8 mouse cellular contexts compared by ENCODE assay signal in the genomic region with DNA sequence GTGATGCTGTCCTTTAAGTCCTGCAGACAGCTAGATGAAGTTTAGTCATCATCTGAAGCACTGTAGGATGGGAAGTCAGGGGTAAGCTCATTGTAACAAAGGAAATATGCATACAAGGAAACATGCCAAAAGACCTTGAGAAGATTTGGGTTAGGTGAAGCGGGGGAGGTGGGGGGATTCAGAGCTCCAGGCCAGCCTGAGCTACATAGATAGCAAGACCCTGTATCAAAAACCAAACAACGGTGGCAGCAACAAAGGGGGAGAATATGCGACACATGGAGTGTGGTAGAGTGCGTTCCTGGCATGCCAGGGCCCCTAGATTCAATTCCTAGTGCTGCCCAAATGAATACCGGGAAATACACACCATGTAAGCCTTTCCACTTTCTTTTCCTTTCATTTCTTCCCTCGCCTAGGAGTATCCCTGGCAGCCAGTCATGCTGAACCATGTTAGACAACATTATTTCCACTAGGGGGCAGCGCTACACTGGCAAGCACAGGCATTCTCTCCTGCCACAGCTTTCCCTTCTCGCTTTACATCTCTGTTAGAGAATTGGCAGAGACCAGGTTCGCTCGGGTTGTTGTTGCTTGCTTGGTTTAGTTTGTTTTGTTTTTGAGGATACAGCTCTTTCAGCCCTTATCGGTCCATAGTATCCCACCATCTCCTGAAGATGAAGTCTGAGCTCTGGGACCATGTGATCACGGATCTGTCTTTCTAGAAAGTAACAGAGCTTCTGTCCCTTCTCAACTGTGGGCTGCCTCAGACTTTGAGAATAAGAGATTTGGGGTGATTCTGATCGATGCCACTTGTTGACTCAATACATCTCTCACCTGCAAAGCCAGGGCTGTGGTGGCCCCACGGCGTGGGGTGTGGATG. TPM values are rescaled to one million over a fixed set of nuclear protein-coding genes. Genes with fewer than 3 reads are reported as not detected.
DNase-seq lines count a peak whose midpoint lies in the region; ATAC-seq and TF ChIP-seq lines count a peak whose summit lies in the region.

No protein-coding gene starts in this region.

- no peaks in the 10 kb centered on the region for H3K36me3 ChIP-seq in neural tube, embryonic 13.5 days

- DNase-seq in T-cell, adult 2 months (ENCODE audit: low spot score) = peak; percentile 47
- DNase-seq in cerebellum, adult 9-10 months = peak; percentile 74
- peak; percentile 83 for DNase-seq in forelimb bud, embryonic 11.5 days (ENCODE audit: low read depth, low spot score)
- DNase-seq in layer of hippocampus, adult 2 months (ENCODE audit: low spot score in 2 of 2) = peak; percentile 68 to 76
- peak; percentile 43 for DNase-seq in lung, adult 2 months
- DNase-seq in thymus, postnatal 4 days = peak; percentile 60

- H3K27ac ChIP-seq in layer of hippocampus, adult 2 months = no peak overlapping the region
- no peak overlapping the region for H3K27ac ChIP-seq in neural tube, embryonic 13.5 days (replicated peaks)

- no peaks in the 10 kb centered on the region for H3K4me1 ChIP-seq in lung, adult 2 months (ENCODE audit: control insufficient read depth, insufficient read depth, low read length)
- H3K4me1 ChIP-seq in neural tube, embryonic 13.5 days (replicated peaks) = no peaks in the 10 kb centered on the region; the same call in 1 of the 2 replicates

- peaks cover 8% of the 10 kb centered on the region; the same call in 1 of the 2 replicates for H3K9me3 ChIP-seq in neural tube, embryonic 13.5 days

- H3K27me3 ChIP-seq in neural tube, embryonic 13.5 days = peaks cover 10% of the 10 kb centered on the region

- ATAC-seq in hematopoietic stem cell, adult 5-6 weeks (replicated peaks in 1 of 2; ENCODE audit: insufficient read depth in 1 of 2, low FRiP score in 2 of 2, low TSS enrichment in 1 of 2, low read depth in 1 of 2, poor library complexity in 2 of 2, severe bottlenecking in 2 of 2) = peak; percentile 77 to 85
- ATAC-seq in neural tube, embryonic 13.5 days (ENCODE audit: low read depth) = peak; percentile 84

- TF ChIP-seq POLR2A in lung, adult 2 months (IDR thresholded peaks at IDR 0.05; ENCODE audit: borderline replicate concordance, extremely low read depth, low read depth, low read length) = no peak

- H3K4me3 ChIP-seq in layer of hippocampus, adult 2 months = no peak overlapping the region
- peak overlapping the region; percentile 25 for H3K4me3 ChIP-seq in lung, adult 2 months (replicated peaks; ENCODE audit: extremely low read depth, low read depth, low read length)
- H3K4me3 ChIP-seq in neural tube, embryonic 13.5 days = no peak overlapping the region

- H3K4me2 ChIP-seq in neural tube, embryonic 13.5 days = no peak overlapping the region

- no peak overlapping the region for H3K9ac ChIP-seq in neural tube, embryonic 13.5 days

- WGBS in lung, adult 2 months = 21% methylated on average over 15 of the region's 15 CpGs
- WGBS in neural tube, embryonic 13.5 days = 31% methylated on average over 15 of the region's 15 CpGs

- peak; percentile 88 for TF ChIP-seq CTCF in layer of hippocampus, adult 2 months (conservative IDR thresholded peaks at IDR 0.05)
- peak; percentile 92 for TF ChIP-seq CTCF in lung, adult 2 months (IDR thresholded peaks at IDR 0.05; ENCODE audit: insufficient read depth, low read length)

RNA-seq across cellular contexts. Expression of a gene that starts 20.9 kb away (rescaled TPM):
- total RNA-seq in hematopoietic stem cell, adult 5-6 weeks (2017) = 101 and 119 TPM in 2 replicates
- total RNA-seq in layer of hippocampus, adult 2 months (2021) = 100 to 1,000 TPM; 131 to 134 TPM
- 26.7 and 32.4 TPM in 2 replicates for polyA plus RNA-seq in lung, adult 2 months (2012; rRNA removed)
- polyA plus RNA-seq in neural tube, embryonic 13.5 days (2015; fragmentation: Nextera tagmentation; extraction: Ambion mirVana) = 195 and 209 TPM in 2 replicates

RNA-seq across cellular contexts. Expression of a gene that starts 24.2 kb away (rescaled TPM):
- total RNA-seq in hematopoietic stem cell, adult 5-6 weeks (2017) = 24.8 and 52.7 TPM in 2 replicates
- total RNA-seq in layer of hippocampus, adult 2 months (2021) = 10 to 100 TPM; 36.0 to 38.0 TPM
- polyA plus RNA-seq in lung, adult 2 months (2012; rRNA removed) = 1.4 and 2.4 TPM in 2 replicates
- 16.0 and 18.3 TPM in 2 replicates for polyA plus RNA-seq in neural tube, embryonic 13.5 days (2015; fragmentation: Nextera tagmentation; extraction: Ambion mirVana)

RNA-seq across cellular contexts. Expression of a gene that starts 44.5 kb away (rescaled TPM):
- total RNA-seq in hematopoietic stem cell, adult 5-6 weeks (2017) = 5.8 and 9.1 TPM in 2 replicates
- 1 to 10 TPM; 4.9 TPM for total RNA-seq in layer of hippocampus, adult 2 months (2021)
- 66.0 and 85.2 TPM in 2 replicates for polyA plus RNA-seq in lung, adult 2 months (2012; rRNA removed)
- polyA plus RNA-seq in neural tube, embryonic 13.5 days (2015; fragmentation: Nextera tagmentation; extraction: Ambion mirVana) = 2.7 and 3.6 TPM in 2 replicates
